Mouse (Mus musculus) naive thymus-derived CD4-positive, alpha-beta T cell, adult 2 months (primary cell): ENCODE results near the gene Mfsd1.

Experiments
- DNase-seq: peaks from one replicate; pipeline ENCODE4 v3.0.0-alpha.2; 2011; ENCODE audit warnings: low read depth

Mfsd1 gene

DNA sequence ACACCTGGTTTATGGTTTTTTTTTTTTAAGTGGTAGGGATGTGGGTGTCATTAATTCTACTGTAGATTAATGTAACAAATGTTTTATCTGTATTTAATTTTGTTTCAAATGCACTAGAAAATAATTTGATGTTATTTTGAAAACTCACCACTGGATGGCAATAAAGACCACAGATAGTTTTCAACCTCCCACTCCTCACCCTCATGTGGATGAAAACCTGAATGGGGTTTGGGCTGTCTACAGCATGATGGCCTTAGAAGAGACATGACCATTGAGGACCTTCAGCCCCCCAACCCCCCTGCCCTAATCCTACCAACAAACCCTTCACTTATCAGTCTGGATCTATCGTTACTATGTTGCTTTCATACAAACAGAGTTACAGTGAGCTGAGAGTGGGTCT, 42.1 kb downstream of the Mfsd1 start:
- no peak for DNase-seq

DNA sequence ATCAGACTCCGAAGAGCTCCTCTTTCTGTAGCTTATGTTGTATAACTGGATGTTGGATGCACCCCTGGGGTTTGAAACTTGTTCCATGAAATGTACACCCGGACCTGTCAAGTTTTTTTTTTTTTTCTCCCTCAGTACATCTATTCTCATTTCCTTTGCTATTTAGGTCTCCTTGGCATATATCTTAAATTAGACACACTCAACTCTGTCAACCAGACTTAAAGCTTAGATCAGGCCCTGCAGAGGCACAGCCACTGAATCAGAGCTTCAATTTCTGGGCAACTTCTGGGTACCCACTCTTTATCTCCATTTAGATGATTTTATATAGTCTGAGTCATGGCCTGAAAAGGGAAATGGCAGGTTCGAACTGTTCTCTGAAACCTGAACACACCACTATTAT, 60.6 kb downstream of the Mfsd1 start:
- DNase-seq = no peak

DNA sequence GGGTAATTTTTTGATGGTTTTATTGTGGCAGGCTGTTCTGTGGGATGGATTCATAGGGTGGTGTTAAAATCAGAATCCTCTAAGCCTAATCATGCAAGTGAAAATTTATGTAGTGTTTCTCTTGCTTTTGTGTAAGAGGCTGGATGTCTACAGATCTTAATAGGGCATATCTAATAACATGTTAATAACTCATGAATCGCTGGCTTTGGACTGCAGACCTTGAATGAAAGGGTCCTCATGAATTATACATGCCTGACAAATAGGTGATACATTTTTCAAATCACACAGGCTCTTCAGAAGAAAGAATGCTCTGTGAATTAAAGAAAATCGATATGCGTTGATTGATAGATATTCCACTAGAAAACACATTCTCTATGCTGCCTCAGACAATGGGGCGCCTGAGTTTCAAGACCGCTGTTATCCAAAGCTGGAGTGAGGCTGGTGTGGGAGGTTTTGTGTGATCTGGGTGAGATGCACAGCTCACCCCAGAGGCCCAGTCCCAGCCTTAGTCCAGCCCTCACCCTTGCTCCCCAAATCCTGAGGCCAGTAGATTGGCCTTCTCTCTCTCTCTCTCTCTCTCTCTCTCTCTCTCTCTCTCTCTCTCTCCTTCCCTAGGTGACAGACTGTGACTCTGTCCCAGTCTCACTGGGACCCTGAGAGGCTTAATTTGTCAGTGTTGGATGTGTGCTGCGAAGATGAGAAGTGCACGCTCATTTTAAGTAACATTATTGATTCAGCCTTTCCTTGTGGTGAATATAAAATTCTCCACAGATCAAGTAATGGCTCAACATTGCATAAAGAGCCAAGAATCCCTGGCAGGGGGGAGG, 63.3 kb downstream of the Mfsd1 start:
- no peak for DNase-seq
